Mouse (Mus musculus) liver, embryonic 18 days (tissue): ENCODE measurements around the gene Il1f6. TPM values are rescaled to one million over a fixed set of nuclear protein-coding genes. Genes with fewer than 3 reads are reported as not detected.

Experiments
- polyA plus RNA-seq: library from polyadenylated mRNA; depleted of rRNA; stranded (reverse); fragments of >200 nt; gene quantifications from 2 replicates; pipeline ENCODE4 v1.2.3, GENCODE M21; 2012; rRNA removed

The Il1f6 gene
- polyA plus RNA-seq, result not detected in 2 replicates

GRCm38 (mm10) chr2:24215118-24215517 lies at the start of gene Il1f6:
TSS of gene Il1f6 (plus strand) at chr2:24215418.

DNA sequence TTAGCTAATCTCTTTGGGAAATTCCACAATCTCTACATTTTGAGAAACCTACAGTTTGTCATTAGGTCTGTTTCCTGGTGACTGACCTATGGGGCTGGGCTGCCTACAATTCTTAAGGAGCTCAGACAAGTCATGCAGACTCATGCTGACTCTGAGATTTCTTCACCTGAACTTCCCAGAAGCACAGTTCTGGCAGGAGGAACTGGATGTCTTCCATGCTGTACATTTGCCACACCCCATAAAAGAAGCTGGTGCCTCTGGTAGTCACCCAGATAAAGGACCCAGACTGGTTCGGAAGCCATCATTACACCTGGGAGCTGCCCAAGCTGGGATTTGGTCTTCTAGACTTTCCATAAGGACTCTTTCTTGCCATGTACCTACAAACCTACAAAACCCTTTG lies 29.0 kb upstream of the Il1f6 start, which contains the start of gene Il1f9:
Il1f9 (plus strand) TSS at position 301 of the 400 bp plus-strand sequence.

Other genes starting within 250 kb of the Il1f6 start
- 0.42 and 0.48 TPM in 2 replicates for gene Hnmt, start 166.0 kb upstream of the Il1f6 start, polyA plus RNA-seq
- gene Tbpl2, start 118.8 kb upstream of the Il1f6 start, polyA plus RNA-seq, result not detected in 2 replicates
- not detected in 2 replicates for gene Il1f8, start 62.3 kb upstream of the Il1f6 start, polyA plus RNA-seq
- gene Il1f9, start 28.9 kb upstream of the Il1f6 start, polyA plus RNA-seq, result 1.7 and 1.8 TPM in 2 replicates
- not detected in 2 replicates for gene Il1f5, start 61.5 kb downstream of the Il1f6 start, polyA plus RNA-seq
- gene Il1f10, start 75.8 kb downstream of the Il1f6 start, polyA plus RNA-seq, result not detected in 2 replicates
- 17.5 and 17.6 TPM in 2 replicates for gene Il1rn, start 121.4 kb downstream of the Il1f6 start, polyA plus RNA-seq
- 5.7 and 6.3 TPM in 2 replicates for gene Psd4, start 152.2 kb downstream of the Il1f6 start, polyA plus RNA-seq